Mouse (Mus musculus) left cerebral cortex, postnatal 36 days (tissue): ENCODE measurements around the gene E2f7. TPM values are rescaled to one million over a fixed set of nuclear protein-coding genes. Genes with fewer than 3 reads are reported as not detected.

Experiments
- DNase-seq, 2 experiments: peaks; one replicate each; pipeline ENCODE4 v3.0.0; 2021 to 2022; ENCODE audit warnings: low spot score in 2 of 2, mixed read lengths in 1 of 2
- intact Hi-C: fragments of 180-260 bp; cut with DNase I; formaldehyde crosslinking; loops from one replicate; pipeline ENCODE4 v1.15.1; 2025
- total RNA-seq, 2 experiments: library from RNA; stranded (reverse); gene quantifications; 2 replicates each; pipeline ENCODE4 v1.2.3; 2021

The E2f7 gene
- total RNA-seq, 2 experiments from 2014 or later, result 0.99 to 1.5 TPM

- no peak for DNase-seq
- intact Hi-C loops, result no loop called here
Measured at GRCm38 (mm10) chr10:110832336-110832735, 87.1 kb downstream of the E2f7 start.

DNA sequence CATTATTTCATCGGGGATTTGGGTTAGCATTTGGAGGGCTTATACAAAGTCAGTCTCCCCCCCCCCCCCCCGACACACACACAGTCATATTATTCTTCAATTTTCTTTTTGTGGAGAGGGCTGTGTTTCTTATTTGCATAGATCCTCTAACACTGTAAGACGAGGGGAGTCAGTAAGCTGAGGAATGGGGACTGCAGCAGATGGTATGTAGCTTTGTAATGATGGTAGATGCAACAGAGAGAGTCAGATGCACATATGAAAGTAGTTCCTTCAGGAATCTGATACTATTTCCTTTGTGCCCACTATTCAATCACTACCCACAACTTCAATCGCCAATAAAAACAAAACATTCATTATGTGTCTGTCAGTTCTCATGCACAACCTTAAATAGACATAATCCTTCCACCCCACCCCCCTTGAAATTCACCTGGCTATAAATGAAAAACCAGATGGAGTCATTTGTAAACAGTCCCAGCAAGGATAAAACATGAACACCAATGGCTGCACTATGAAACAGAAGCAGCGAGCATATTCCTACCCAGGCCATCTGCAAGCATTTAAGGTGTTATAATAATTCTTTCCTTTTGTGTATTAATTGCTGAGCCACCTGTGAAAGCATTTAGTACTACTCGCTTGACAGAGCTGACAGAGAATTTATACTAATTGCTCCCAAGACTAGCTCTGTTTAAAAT, 90.0 kb downstream of the E2f7 start:
- intact Hi-C loops, result no loop called here
- DNase-seq, result no peak

Other genes with a start within 250 kb of the E2f7 start
- gene Csrp2, start 174.3 kb downstream of the E2f7 start, total RNA-seq, result 10 to 100 TPM; 11.3 to 12.5 TPM